ENCODE assay signal across 10 mouse cellular contexts in the genomic region with DNA sequence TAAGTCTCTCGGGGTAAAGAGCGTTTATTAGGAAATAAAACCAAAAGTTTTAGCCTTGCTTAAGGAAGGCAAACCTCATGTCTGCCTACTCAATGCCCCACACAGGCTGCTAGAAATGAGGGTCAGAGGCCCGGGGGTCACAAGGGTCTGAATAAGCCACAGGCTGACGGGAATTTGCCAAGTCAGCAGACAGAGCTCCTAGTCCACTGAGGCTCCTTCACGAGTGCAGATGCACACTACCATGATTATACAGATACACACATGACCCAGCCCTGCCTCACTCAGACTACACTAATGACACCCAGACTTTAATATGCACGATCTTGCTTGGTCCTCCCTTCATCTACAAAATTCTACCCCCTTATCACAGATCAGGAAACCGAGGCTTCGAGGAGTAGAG. TPM values are rescaled to one million over a fixed set of nuclear protein-coding genes. Genes with fewer than 3 reads are reported as not detected.
A peak's percentile ranks its signal among the peaks of the same experiment; 100 is the strongest.
DNase-seq lines count a peak whose midpoint lies in the region; ATAC-seq and TF ChIP-seq lines count a peak whose summit lies in the region.
"Had no signal": no experiment of that assay in that cellular context is flagged by ENCODE, and none has a peak within 500 bp of the region (broad histone marks: within the 10 kb centered on the region; RNA-seq: fewer than 3 reads in every experiment).

No protein-coding gene starts in this region.

- WGBS in heart, embryonic 12.5 days: 68% methylated on average over 8 of the region's 8 CpGs
- 73% methylated on average over 8 of the region's 8 CpGs for WGBS in heart, adult 2 months
- 68% methylated on average over 8 of the region's 8 CpGs for WGBS in neural tube, embryonic 12.5 days
- WGBS in intestine, postnatal 0 days: 44% methylated on average over 8 of the region's 8 CpGs
- 46% methylated on average over 8 of the region's 8 CpGs for WGBS in small intestine, adult 2 months

- peaks cover 23% of the 10 kb centered on the region for H3K4me1 ChIP-seq in heart, embryonic 12.5 days (replicated peaks)
- H3K4me1 ChIP-seq in heart, adult 2 months (ENCODE audit: control insufficient read depth, insufficient read depth, low read length): peaks cover 7% of the 10 kb centered on the region
- peaks cover 35% of the 10 kb centered on the region for H3K4me1 ChIP-seq in neural tube, embryonic 12.5 days
- peaks cover 6% of the 10 kb centered on the region; the same call in 1 of the 2 replicates for H3K4me1 ChIP-seq in intestine, postnatal 0 days (replicated peaks; ENCODE audit: control insufficient read depth, insufficient read depth, low read length)
- peaks cover 26% of the 10 kb centered on the region for H3K4me1 ChIP-seq in small intestine, adult 2 months (ENCODE audit: control insufficient read depth, insufficient read depth, insufficient read length, low read length)

- TF ChIP-seq POLR2A in heart, adult 2 months (IDR thresholded peaks at IDR 0.05; ENCODE audit: insufficient read depth, low read depth, low read length): no peak
- TF ChIP-seq POLR2A in small intestine, adult 2 months (IDR thresholded peaks at IDR 0.05; ENCODE audit: low read depth, low read length): no peak

- TF ChIP-seq CTCF in heart, adult 2 months (IDR thresholded peaks at IDR 0.05): no peak
- no peak for TF ChIP-seq CTCF in intestine, postnatal 0 days (IDR thresholded peaks at IDR 0.05; ENCODE audit: low read depth)
- TF ChIP-seq CTCF in small intestine, adult 2 months (IDR thresholded peaks at IDR 0.05; ENCODE audit: extremely low read depth, insufficient read length, insufficient replicate concordance, low read depth, low read length): no peak

- no peak overlapping the region for H3K9ac ChIP-seq in heart, embryonic 12.5 days
- H3K9ac ChIP-seq in heart, adult 2 months (ENCODE audit: low read depth, low read length): no peak overlapping the region
- H3K9ac ChIP-seq in neural tube, embryonic 12.5 days: no peak overlapping the region
- H3K9ac ChIP-seq in intestine, postnatal 0 days (ENCODE audit: low read depth, low read length): no peak overlapping the region
- H3K9ac ChIP-seq: embryonic facial prominence, embryonic 12.5 days had no signal

- peak overlapping the region; percentile 28 for H3K4me2 ChIP-seq in heart, embryonic 12.5 days
- H3K4me2 ChIP-seq in neural tube, embryonic 12.5 days (replicated peaks): peak overlapping the region; percentile 77
- H3K4me2 ChIP-seq in intestine, postnatal 0 days (replicated peaks; ENCODE audit: low read depth): peak overlapping the region; percentile 97
- H3K4me2 ChIP-seq: embryonic facial prominence, embryonic 12.5 days had no signal

- no peak for DNase-seq in heart, adult 2 months
- DNase-seq in neural tube, embryonic 10.5 days (ENCODE audit: extremely low spot score, low spot score): no peak
- DNase-seq: kidney, adult 18-20 months had no signal

- H3K9me3 ChIP-seq in heart, embryonic 12.5 days (replicated peaks): 0 out of 2 replicates have a peak, but pooled peaks cover 1% of the 10 kb centered on the region
- H3K9me3 ChIP-seq in neural tube, embryonic 12.5 days: no peaks in the 10 kb centered on the region
- no peaks in the 10 kb centered on the region for H3K9me3 ChIP-seq in intestine, postnatal 0 days (ENCODE audit: control insufficient read depth)
- H3K9me3 ChIP-seq: embryonic facial prominence, embryonic 12.5 days had no signal

- ATAC-seq in heart, embryonic 12.5 days (ENCODE audit: insufficient number of reproducible peaks, low FRiP score): no peak
- ATAC-seq in neural tube, embryonic 12.5 days (ENCODE audit: low FRiP score, low read depth): no peak
- ATAC-seq in intestine, postnatal 0 days: no peak
- ATAC-seq in monocyte, adult 5-6 weeks (replicated peaks; ENCODE audit: insufficient number of reproducible peaks, low FRiP score, low TSS enrichment, poor library complexity, severe bottlenecking): no peak
- ATAC-seq in CD4-positive, CD25-positive, alpha-beta regulatory T cell, adult 4 months: no peak

- intact Hi-C loops in heart, adult 2 months (cut with DNase I): loop anchor here (5.0 kb wide), 1 partner anchor 33 kb away; no protein-coding TSS in a partner anchor

- no peak overlapping the region for H3K27ac ChIP-seq in heart, embryonic 12.5 days (ENCODE audit: poor library complexity, severe bottlenecking)
- H3K27ac ChIP-seq in heart, adult 2 months: no peak overlapping the region
- H3K27ac ChIP-seq in neural tube, embryonic 12.5 days: no peak overlapping the region
- peak overlapping the region; percentile 58 for H3K27ac ChIP-seq in intestine, postnatal 0 days (ENCODE audit: low read depth, low read length)
- peak overlapping the region; percentile 67 for H3K27ac ChIP-seq in small intestine, adult 2 months (ENCODE audit: insufficient read depth, low read depth, low read length)
- H3K27ac ChIP-seq: embryonic facial prominence, embryonic 12.5 days had no signal

- H3K79me2 ChIP-seq in heart, adult 2 months (replicated peaks; ENCODE audit: control insufficient read depth, insufficient read depth, low read length): no peaks in the 10 kb centered on the region

- peaks cover 69% of the 10 kb centered on the region for H3K27me3 ChIP-seq in heart, embryonic 12.5 days (replicated peaks)
- H3K27me3 ChIP-seq in heart, adult 2 months (ENCODE audit: control insufficient read depth, insufficient read depth, low read length): no peaks in the 10 kb centered on the region; the same call in 1 of the 2 replicates
- H3K27me3 ChIP-seq in neural tube, embryonic 12.5 days (replicated peaks): no peaks in the 10 kb centered on the region; the same call in 1 of the 2 replicates
- no peaks in the 10 kb centered on the region for H3K27me3 ChIP-seq in intestine, postnatal 0 days (replicated peaks; ENCODE audit: control insufficient read depth, insufficient read depth, low read length)
- H3K27me3 ChIP-seq in small intestine, adult 2 months (ENCODE audit: control insufficient read depth, insufficient read depth, low read length): no peaks in the 10 kb centered on the region

- H3K4me3 ChIP-seq in heart, embryonic 12.5 days: no peak overlapping the region
- no peak overlapping the region for H3K4me3 ChIP-seq in heart, adult 2 months
- no peak overlapping the region for H3K4me3 ChIP-seq in neural tube, embryonic 12.5 days
- H3K4me3 ChIP-seq in intestine, postnatal 0 days (ENCODE audit: low read depth, low read length): no peak overlapping the region
- H3K4me3 ChIP-seq in small intestine, adult 2 months (ENCODE audit: low read depth, low read length): no peak overlapping the region
- H3K4me3 ChIP-seq: embryonic facial prominence, embryonic 12.5 days had no signal

- no peaks in the 10 kb centered on the region for H3K36me3 ChIP-seq in heart, embryonic 12.5 days
- H3K36me3 ChIP-seq in heart, adult 2 months (ENCODE audit: control insufficient read depth, insufficient read depth, low read length): no peaks in the 10 kb centered on the region
- peaks cover 22% of the 10 kb centered on the region for H3K36me3 ChIP-seq in neural tube, embryonic 12.5 days
- 0 out of 2 replicates have a peak, but pooled peaks cover 8% of the 10 kb centered on the region for H3K36me3 ChIP-seq in intestine, postnatal 0 days (ENCODE audit: control insufficient read depth, insufficient read depth)
- peaks cover 10% of the 10 kb centered on the region for H3K36me3 ChIP-seq in small intestine, adult 2 months (ENCODE audit: control insufficient read depth, insufficient read depth, low read length)
- H3K36me3 ChIP-seq: embryonic facial prominence, embryonic 12.5 days had no signal

- TF ChIP-seq EP300 in heart, adult 2 months (IDR thresholded peaks at IDR 0.05; ENCODE audit: insufficient read depth, low read depth, low read length): no peak

RNA-seq across cellular contexts. Expression of gene Ccdc88c, which starts 4.0 kb away (rescaled TPM):
- 2.0 and 2.3 TPM in 2 replicates for polyA plus RNA-seq in heart, embryonic 12.5 days (2016; fragmentation: Nextera tagmentation; extraction: Ambion mirVana)
- 1 to 10 TPM; 3.6 to 5.2 TPM for total RNA-seq in heart, adult 2 months (2021)
- 4.1 and 5.4 TPM in 2 replicates for polyA plus RNA-seq in heart, adult 2 months (2012; rRNA removed)
- 14.7 and 16.0 TPM in 2 replicates for polyA plus RNA-seq in neural tube, embryonic 12.5 days (2016; fragmentation: Nextera tagmentation; extraction: Ambion mirVana)
- polyA plus RNA-seq in intestine, postnatal 0 days (2015; fragmentation: Nextera tagmentation; extraction: Ambion mirVana): 11.7 and 14.4 TPM in 2 replicates
- polyA plus RNA-seq in small intestine, adult 2 months (2012; rRNA removed): 10.2 and 11.7 TPM in 2 replicates
- 350 to 541 TPM (median 365 TPM) in 3 replicates for total RNA-seq in monocyte, adult 5-6 weeks (2017)
- 100 to 1,000 TPM in 1 of 2 experiments, 10 to 100 TPM in 1; 89.5 to 106 TPM for polyA plus RNA-seq in CD4-positive, CD25-positive, alpha-beta regulatory T cell, adult 4 months (2017; shearing (Covaris generic))

RNA-seq across cellular contexts. Expression of gene Ppp4r3a, which starts 58.7 kb away (rescaled TPM):
- polyA plus RNA-seq in heart, embryonic 12.5 days (2016; fragmentation: Nextera tagmentation; extraction: Ambion mirVana): 49.1 and 51.3 TPM in 2 replicates
- 10 to 100 TPM; 22.7 to 23.7 TPM for total RNA-seq in heart, adult 2 months (2021)
- 6.7 and 10.6 TPM in 2 replicates for polyA plus RNA-seq in heart, adult 2 months (2012; rRNA removed)
- polyA plus RNA-seq in neural tube, embryonic 12.5 days (2016; fragmentation: Nextera tagmentation; extraction: Ambion mirVana): 64.8 and 67.4 TPM in 2 replicates
- 18.4 and 19.6 TPM in 2 replicates for polyA plus RNA-seq in intestine, postnatal 0 days (2015; fragmentation: Nextera tagmentation; extraction: Ambion mirVana)
- polyA plus RNA-seq in small intestine, adult 2 months (2012; rRNA removed): 4.7 and 9.2 TPM in 2 replicates
- total RNA-seq in monocyte, adult 5-6 weeks (2017): 215 to 245 TPM (median 234 TPM) in 3 replicates
- 10 to 100 TPM; 28.0 to 44.6 TPM for polyA plus RNA-seq in CD4-positive, CD25-positive, alpha-beta regulatory T cell, adult 4 months (2017; shearing (Covaris generic))

Comparison
In these comparisons a context has a peak if more than half of its experiments do, and no peak if none do; other contexts are left out.
1. H3K27ac ChIP-seq: peak in intestine, postnatal 0 days (single experiment) and small intestine, adult 2 months (single experiment); none in heart, embryonic 12.5 days (single experiment), heart, adult 2 months (single experiment) and neural tube, embryonic 12.5 days (single experiment).
2. H3K4me2 ChIP-seq: peak in every context shown above with its lines; median percentile 97 in intestine, postnatal 0 days; 77 in neural tube, embryonic 12.5 days; 28 in heart, embryonic 12.5 days.